Mouse (Mus musculus) liver, adult (tissue): ENCODE data around the gene Wbp2nl.

ENCODE experiments used
- GATA4 ChIP-seq: IDR thresholded peaks from 2 replicates; pipeline ENCODE4 v1.6.1; 2014; ENCODE audit warnings: mild to moderate bottlenecking, low read length; ENCODE audit not compliant: insufficient replicate concordance

Wbp2nl gene

GRCm38 (mm10) chr15:82354126-82354945 is 55.6 kb downstream of the Wbp2nl start, which contains the start of gene Ndufa6:
TSS of gene Ndufa6 (minus strand) at chr15:82354322.
- peak; percentile 79; the same call in 1 of the 2 replicates for TF ChIP-seq GATA4

GRCm38 (mm10) chr15:82358431-82359260 is 59.9 kb downstream of the Wbp2nl start:
- no peak; the same call in 1 of the 2 replicates for TF ChIP-seq GATA4

GRCm38 (mm10) chr15:82361459-82362018 is 62.8 kb downstream of the Wbp2nl start:
- TF ChIP-seq GATA4: peak; percentile 88; the same call in 1 of the 2 replicates

- peak; percentile 84; the same call in 1 of the 2 replicates for TF ChIP-seq GATA4
Observed at GRCm38 (mm10) chr15:82362234-82362633, 63.5 kb downstream of the Wbp2nl start.
